Mouse (Mus musculus) kidney, adult 11 months (tissue): Measurements from ENCODE around the gene Frmd7.

Experiments
- DNase-seq: peaks from one replicate; pipeline ENCODE4 v3.0.0; 2022

Gene Frmd7

DNA sequence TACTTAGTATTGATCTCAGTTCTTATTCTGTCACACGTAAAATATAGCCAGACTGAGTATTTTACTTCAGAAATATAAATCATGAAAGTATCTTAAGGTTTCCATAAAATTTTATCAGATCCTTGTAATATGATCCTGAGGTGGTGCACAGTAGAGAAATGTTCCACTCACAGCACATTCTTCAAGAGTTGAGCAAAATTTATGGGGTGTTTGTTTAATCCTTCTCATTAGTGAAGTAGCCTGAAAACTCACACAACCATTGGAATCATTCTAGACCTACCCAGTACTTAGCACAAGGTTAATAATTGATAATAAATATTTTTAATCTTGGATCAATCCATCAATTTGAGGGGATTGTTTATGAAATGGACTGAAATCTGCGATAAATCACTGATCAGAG is 78.7 kb downstream of the Frmd7 start:
- DNase-seq: no peak

DNA sequence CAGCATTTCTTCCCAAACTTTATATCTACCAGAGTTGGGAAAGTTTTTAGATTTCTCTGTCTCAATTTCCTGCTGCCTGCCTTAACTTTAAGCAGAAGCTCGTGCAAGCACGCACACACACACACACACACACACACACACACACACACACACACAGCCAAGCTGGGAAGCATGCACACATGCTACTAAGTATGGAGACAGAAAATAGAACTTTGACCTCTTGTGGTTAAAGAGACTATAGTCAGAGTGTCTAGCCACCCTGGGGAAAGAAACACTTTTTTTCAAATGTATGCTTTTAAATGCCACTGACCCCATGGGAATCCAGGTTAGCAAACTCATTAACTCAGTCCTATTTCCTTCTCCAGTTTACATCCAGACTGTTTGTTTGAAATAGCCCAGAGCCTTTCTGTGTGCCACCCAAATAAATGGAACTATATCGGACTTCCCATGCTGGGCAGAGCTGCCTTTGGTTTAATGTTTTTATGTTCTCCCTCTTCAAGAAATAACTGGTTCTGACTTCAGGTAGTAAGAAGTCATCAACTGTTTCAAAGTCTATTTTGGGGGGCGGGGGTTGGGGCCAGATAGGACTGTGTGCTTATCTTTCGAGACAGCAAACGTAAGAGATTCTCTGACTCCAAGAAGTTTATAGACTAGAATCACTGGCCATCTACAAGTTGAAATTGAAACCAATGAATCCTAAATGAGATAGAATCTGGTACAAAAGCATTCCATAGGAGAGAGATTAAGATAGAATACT is 91.9 kb downstream of the Frmd7 start:
- DNase-seq: no peak
